Mouse (Mus musculus) erythroid progenitor cell, adult 5-6 weeks (primary cell): ENCODE results near the gene Csmd2. TPM values are rescaled to one million over a fixed set of nuclear protein-coding genes. Genes with fewer than 3 reads are reported as not detected.

Experiments used
- ATAC-seq: replicated peaks from 2 replicates; pipeline ENCODE4 v1.8.0; 2016; ENCODE audit warnings: moderate number of reproducible peaks, mild to moderate bottlenecking, moderate TSS enrichment, inconsistent platforms; ENCODE audit not compliant: poor library complexity, low FRiP score, severe bottlenecking
- total RNA-seq, 2 experiments: library from RNA; stranded (forward) in 1 of 2; stranded (reverse) in 1 of 2; fragments of 150-400 nt in 1 of 2; fragments of 186-747, 209-891 nt in 1 of 2; gene quantifications; 2 replicates each; pipeline versions ENCODE4 v1.2.3 to v1.2.4; 2015 to 2017; ENCODE audit warnings: low replicate concordance in 2 of 2

The Csmd2 gene
- total RNA-seq, 2 experiments from 2014 or later = not detected

- no peak for ATAC-seq
These were observed 240.0 kb downstream of the Csmd2 start for GRCm38 (mm10) chr4:128227377-128228316.

GRCm38 (mm10) chr4:128233458-128233857, 245.8 kb downstream of the Csmd2 start:
- ATAC-seq = no peak

GRCm38 (mm10) chr4:128239113-128239512, 251.5 kb downstream of the Csmd2 start:
- ATAC-seq = no peak

GRCm38 (mm10) chr4:128241075-128241853, 253.6 kb downstream of the Csmd2 start:
- ATAC-seq = no peak

- ATAC-seq = no peak
These were observed 254.2 kb downstream of the Csmd2 start for GRCm38 (mm10) chr4:128241854-128242356.

- ATAC-seq = no peak
These were observed 257.5 kb downstream of the Csmd2 start for GRCm38 (mm10) chr4:128245201-128245600.

- no peak for ATAC-seq
These were observed 261.0 kb downstream of the Csmd2 start for GRCm38 (mm10) chr4:128248676-128249075.

- ATAC-seq = no peak
These were observed 271.6 kb downstream of the Csmd2 start for GRCm38 (mm10) chr4:128259211-128259610.

GRCm38 (mm10) chr4:128260907-128261560, 273.4 kb downstream of the Csmd2 start, which contains the start of gene Hmgb4:
Gene Hmgb4 (minus strand): TSS chr4:128260957.
- ATAC-seq = no peak

GRCm38 (mm10) chr4:128264491-128264890, 276.8 kb downstream of the Csmd2 start:
- no peak for ATAC-seq

GRCm38 (mm10) chr4:128265341-128265740, 277.7 kb downstream of the Csmd2 start:
- ATAC-seq = no peak

GRCm38 (mm10) chr4:128269261-128269875, 281.7 kb downstream of the Csmd2 start:
- ATAC-seq = no peak

- no peak for ATAC-seq
These were observed 282.5 kb downstream of the Csmd2 start for GRCm38 (mm10) chr4:128270177-128270576.

GRCm38 (mm10) chr4:128270931-128271330, 283.3 kb downstream of the Csmd2 start:
- no peak for ATAC-seq

- no peak for ATAC-seq
These were observed 284.8 kb downstream of the Csmd2 start for GRCm38 (mm10) chr4:128272501-128272900.

GRCm38 (mm10) chr4:128273146-128273545, 285.5 kb downstream of the Csmd2 start:
- no peak for ATAC-seq

- no peak for ATAC-seq
These were observed 287.5 kb downstream of the Csmd2 start for GRCm38 (mm10) chr4:128275116-128275515.

GRCm38 (mm10) chr4:128275586-128275985, 287.9 kb downstream of the Csmd2 start:
- ATAC-seq = no peak

- no peak for ATAC-seq
These were observed 297.4 kb downstream of the Csmd2 start for GRCm38 (mm10) chr4:128285009-128285408.

- ATAC-seq = no peak
These were observed 300.4 kb downstream of the Csmd2 start for GRCm38 (mm10) chr4:128288095-128288494.
